Mouse (Mus musculus) cerebellum, adult 2 months (tissue): Measurements from ENCODE around the gene Gcnt2. TPM values are rescaled to one million over a fixed set of nuclear protein-coding genes. Genes with fewer than 3 reads are reported as not detected.

Source experiments
- DNase-seq, 2 experiments: peaks; one replicate each; pipeline ENCODE4 v3.0.0; 2021
- H3K27ac ChIP-seq: fragments of 200-500 bp; 2 replicates; pipeline ENCODE4 v1.5.1; 2012; ENCODE audit warnings: low read length, control low read depth, inconsistent platforms; ENCODE audit not compliant: insufficient read depth
- H3K27me3 ChIP-seq: fragments of 200-500 bp; 2 replicates; pipeline ENCODE4 v1.6.1; 2012; ENCODE audit warnings: inconsistent platforms, mild to moderate bottlenecking, low read length, moderate library complexity; ENCODE audit not compliant: control insufficient read depth, insufficient read depth
- H3K4me1 ChIP-seq: fragments of 200-500 bp; 2 replicates; pipeline ENCODE4 v1.6.1; 2011; ENCODE audit warnings: low read length; ENCODE audit not compliant: control insufficient read depth, insufficient read depth
- H3K4me3 ChIP-seq: fragments of 200-500 bp; replicated peaks from 2 replicates; pipeline ENCODE3; 2011; ENCODE audit warnings: mild to moderate bottlenecking, low read depth, low read length, control low read depth; ENCODE audit not compliant: insufficient read depth
- CTCF ChIP-seq: fragments of 200-500 bp; IDR thresholded peaks from 2 replicates; pipeline ENCODE4 v1.5.1; 2011; ENCODE audit warnings: low read depth, mild to moderate bottlenecking, control low read depth, low read length, moderate library complexity, borderline replicate concordance; ENCODE audit not compliant: insufficient read depth
- POLR2A ChIP-seq: fragments of 200-500 bp; IDR thresholded peaks from 2 replicates; pipeline ENCODE4 v1.6.1; 2011; ENCODE audit warnings: low read length, control low read depth, borderline replicate concordance; ENCODE audit not compliant: insufficient read depth
- WGBS: fragments of 180-500 bp; shearing (Covaris S2); methylation state at CpG from one replicate; pipeline ENCODE4 v1.1.7; 2018; 5-methylcytosine and 5-hydroxymethylcytosine counted together
- polyA plus RNA-seq: library from polyadenylated mRNA; depleted of rRNA; stranded (reverse); fragments of >200 nt; gene quantifications from 2 replicates; pipeline ENCODE4 v1.2.3, GENCODE M21; 2012

Gene Gcnt2
- polyA plus RNA-seq, 1 experiment = 2.3 TPM

DNA sequence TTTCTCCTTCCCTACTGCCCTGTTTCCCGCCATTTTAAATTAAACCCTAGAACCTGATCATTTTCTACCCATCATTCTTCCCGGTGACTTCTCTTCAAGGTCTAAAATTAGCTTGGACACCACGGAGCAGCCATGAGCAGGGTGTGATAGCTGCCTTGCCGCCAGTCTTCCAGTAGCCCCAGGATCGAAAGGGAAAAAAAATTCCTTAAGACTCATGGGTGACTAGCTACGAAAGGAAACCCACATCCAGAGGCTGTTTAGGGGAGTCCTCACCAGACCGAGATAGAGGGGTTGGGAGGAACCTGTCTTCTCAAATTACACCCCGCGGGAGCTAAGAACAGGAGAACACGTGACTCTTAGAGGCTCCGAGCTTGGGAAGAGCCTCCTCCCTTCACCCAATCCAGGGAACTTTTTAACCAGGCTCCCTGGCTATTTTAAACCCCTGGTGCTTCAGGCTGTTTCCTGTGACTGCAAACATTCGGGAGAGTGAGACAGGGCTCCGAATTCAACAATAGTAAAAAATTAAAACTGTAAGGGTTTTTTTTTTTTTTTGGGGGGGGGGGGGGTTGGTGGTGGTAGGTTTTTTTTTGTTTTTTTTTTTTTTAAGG is 5.0 kb upstream of the Gcnt2 start:
- TF ChIP-seq CTCF (no peak), POLR2A (no peak)
- Histone ChIP-seq H3K27me3 (no peaks in the 10 kb centered on the region), H3K4me1 (no peaks in the 10 kb centered on the region), H3K4me3 (peak overlapping the region; percentile 56), H3K27ac (no peak overlapping the region)
- 2% methylated on average over 13 of the region's 13 CpGs for WGBS
- DNase-seq = peak in 1 of 2 experiments; percentile 4

DNA sequence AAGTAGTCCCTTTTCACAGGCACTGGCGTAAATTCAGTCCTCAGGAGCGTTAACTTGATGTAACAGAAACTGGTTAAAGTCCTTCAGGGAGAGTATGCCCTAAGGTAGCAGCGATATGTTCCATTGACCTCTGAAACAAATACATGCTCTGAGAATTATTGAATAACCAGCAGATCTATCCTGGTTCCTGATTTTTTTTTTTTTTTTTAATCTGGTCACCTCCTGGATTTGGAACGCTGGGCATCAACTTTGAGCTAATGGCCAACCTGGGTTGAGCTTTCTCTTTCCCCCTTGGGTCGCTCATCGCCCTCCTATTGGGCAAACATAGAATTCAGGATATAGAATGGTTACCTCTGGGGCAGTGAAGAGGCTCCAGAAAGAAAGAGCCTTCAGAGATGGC is 4.3 kb upstream of the Gcnt2 start:
- Histone ChIP-seq H3K4me3 (no peak overlapping the region), H3K4me1 (no peaks in the 10 kb centered on the region), H3K27ac (no peak overlapping the region), H3K27me3 (no peaks in the 10 kb centered on the region)
- no peak for DNase-seq
- 82% methylated on average over 6 of the region's 6 CpGs for WGBS
- TF ChIP-seq POLR2A (no peak), CTCF (no peak)

GRCm38 (mm10) chr13:40856786-40857185 is 2.8 kb upstream of the Gcnt2 start:
- Histone ChIP-seq H3K27me3 (no peaks in the 10 kb centered on the region), H3K4me3 (no peak overlapping the region), H3K4me1 (no peaks in the 10 kb centered on the region), H3K27ac (no peak overlapping the region)
- 80% methylated on average over 8 of the region's 8 CpGs for WGBS
- TF ChIP-seq POLR2A (no peak), CTCF (no peak)
- DNase-seq = no peak

DNA sequence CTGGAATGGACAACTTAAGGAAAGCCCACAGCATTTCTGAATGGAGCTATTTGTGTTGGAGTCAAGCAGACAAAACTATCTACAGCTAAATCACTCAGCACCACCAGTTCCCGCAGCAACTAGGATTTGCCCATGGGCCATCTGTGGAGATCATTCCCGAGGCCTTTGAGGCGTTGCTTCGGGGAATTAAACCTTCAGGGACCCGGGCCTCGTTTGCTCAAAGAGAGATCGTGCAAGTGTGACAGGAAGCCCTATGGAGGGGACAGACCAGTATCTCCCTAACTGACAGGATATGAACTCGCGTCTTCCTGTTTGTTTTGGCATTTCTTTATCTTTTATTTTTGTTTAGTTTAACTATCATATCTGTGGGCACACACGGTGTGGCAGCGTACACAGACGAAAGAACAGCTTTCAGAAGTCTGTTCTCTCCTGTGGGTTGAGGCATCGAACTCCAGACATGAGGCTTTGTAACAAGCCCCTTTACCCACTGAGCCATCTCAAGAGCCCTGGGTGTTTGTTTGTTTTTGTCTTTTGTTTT is 2.2 kb upstream of the Gcnt2 start:
- Histone ChIP-seq H3K27me3 (no peaks in the 10 kb centered on the region), H3K27ac (no peak overlapping the region), H3K4me3 (no peak overlapping the region), H3K4me1 (no peaks in the 10 kb centered on the region)
- DNase-seq = no peak
- WGBS = 76% methylated on average over 13 of the region's 13 CpGs
- TF ChIP-seq CTCF (no peak), POLR2A (no peak)

GRCm38 (mm10) chr13:40859225-40859624 is 329 bp upstream of the Gcnt2 start:
- no peak overlapping the region for H3K27ac ChIP-seq

GRCm38 (mm10) chr13:40863006-40863405 is 3.5 kb downstream of the Gcnt2 start:
- no peak overlapping the region for H3K4me3 ChIP-seq
- no peaks in the 10 kb centered on the region for H3K4me1 ChIP-seq
- H3K27me3 ChIP-seq = no peaks in the 10 kb centered on the region
- no peak for DNase-seq
- TF ChIP-seq CTCF (no peak), POLR2A (no peak)
- no peak overlapping the region for H3K27ac ChIP-seq
- 92% methylated on average over 9 of the region's 9 CpGs for WGBS

More at GRCm38 (mm10) chr13:40859225-40859624, 329 bp upstream of the Gcnt2 start:
- 89% methylated on average over 8 of the region's 8 CpGs for WGBS
- no peak for DNase-seq
- no peaks in the 10 kb centered on the region for H3K27me3 ChIP-seq
- no peak for TF ChIP-seq CTCF
- no peaks in the 10 kb centered on the region for H3K4me1 ChIP-seq
- no peak overlapping the region for H3K4me3 ChIP-seq

DNA sequence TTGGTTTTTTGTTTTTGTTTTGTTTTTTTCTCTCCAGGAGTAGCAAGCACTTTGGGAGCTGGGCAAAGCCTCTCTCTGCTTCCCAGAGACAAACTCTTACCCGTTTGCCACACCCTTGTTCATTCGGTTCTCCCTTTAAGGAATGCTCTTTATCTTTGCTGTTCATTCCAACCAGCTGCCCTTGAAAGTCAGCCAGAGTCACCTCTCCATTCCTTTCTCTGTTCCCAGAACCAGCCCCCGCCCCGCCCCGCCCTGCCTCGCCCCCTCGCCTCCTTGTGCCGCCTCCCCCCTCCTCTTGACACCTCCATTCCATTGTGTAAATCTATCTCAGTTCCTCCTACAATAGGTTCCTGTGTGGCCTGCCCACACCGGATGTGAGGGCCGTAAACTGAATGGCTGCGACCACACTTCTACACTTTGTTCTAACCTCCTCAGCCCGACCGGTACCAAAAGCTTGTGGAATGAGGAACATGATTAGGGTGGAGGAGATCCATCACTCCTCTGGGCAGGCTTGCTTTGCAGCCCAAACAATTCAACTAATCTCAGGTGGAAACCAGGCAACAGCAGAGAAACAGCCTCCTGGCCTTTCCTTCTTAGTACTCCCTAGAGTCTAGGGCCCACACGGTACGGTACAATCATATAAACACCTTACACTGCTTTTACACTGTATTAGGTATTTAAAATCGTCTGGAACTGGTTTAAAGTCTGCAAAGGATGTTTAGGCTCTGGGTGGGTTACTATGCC is 9.5 kb downstream of the Gcnt2 start:
- no peak overlapping the region for H3K27ac ChIP-seq
- no peaks in the 10 kb centered on the region for H3K27me3 ChIP-seq
- WGBS = 45% methylated on average over 16 of the region's 16 CpGs
- no peak overlapping the region for H3K4me3 ChIP-seq
- no peak for TF ChIP-seq POLR2A
- TF ChIP-seq CTCF = no peak
- H3K4me1 ChIP-seq = no peaks in the 10 kb centered on the region; the same call in 1 of the 2 replicates
- DNase-seq = no peak

- Histone ChIP-seq H3K4me1 (no peaks in the 10 kb centered on the region; the same call in 1 of the 2 replicates), H3K4me3 (no peak overlapping the region), H3K27ac (no peak overlapping the region), H3K27me3 (no peaks in the 10 kb centered on the region)
- 85% methylated on average over 5 of the region's 5 CpGs for WGBS
- no peak for DNase-seq
- TF ChIP-seq CTCF (no peak), POLR2A (no peak)
Observed at GRCm38 (mm10) chr13:40874021-40874420, 14.5 kb downstream of the Gcnt2 start.
